Mouse (Mus musculus): ENCODE measurements around the gene Grhpr. TPM values are rescaled to one million over a fixed set of nuclear protein-coding genes. Genes with fewer than 3 reads are reported as not detected.
"Not testable (repeated sequence)": the region's sequence is repeated elsewhere in the genome, so short reads cannot be mapped to it uniquely, and the experiment has no call there.

Grhpr gene
- polyA plus RNA-seq, 1 experiment from 2014 or later = 142 TPM

- not testable (repeated sequence) for H3K4me2 ChIP-seq (ENCODE audit: low read depth, low read length); H3K27ac ChIP-seq (ENCODE audit: low read length); H3K36me3 ChIP-seq (ENCODE audit: control insufficient read depth, insufficient read depth, low read length); H3K9me3 ChIP-seq (ENCODE audit: control insufficient read depth, low read length); H3K4me1 ChIP-seq (ENCODE audit: control insufficient read depth, insufficient read depth, low read length); ATAC-seq; H3K27me3 ChIP-seq (replicated peaks; ENCODE audit: control insufficient read depth, insufficient read depth, low read length); H3K4me3 ChIP-seq (ENCODE audit: low read length); H3K9ac ChIP-seq (ENCODE audit: low read depth, low read length)
- WGBS = 90% methylated on average over 2 of the region's 2 CpGs
These were observed 35.1 kb upstream of the Grhpr start for GRCm38 (mm10) chr4:44946126-44946525.

- WGBS = 81% methylated on average over 5 of the region's 5 CpGs
- no peak overlapping the region for H3K9ac ChIP-seq (ENCODE audit: low read depth, low read length)
- H3K4me1 ChIP-seq (ENCODE audit: control insufficient read depth, insufficient read depth, low read length) = no peaks in the 10 kb centered on the region
- no peaks in the 10 kb centered on the region for H3K27me3 ChIP-seq (replicated peaks; ENCODE audit: control insufficient read depth, insufficient read depth, low read length)
- H3K27ac ChIP-seq (ENCODE audit: low read length) = no peak overlapping the region
- H3K36me3 ChIP-seq (ENCODE audit: control insufficient read depth, insufficient read depth, low read length) = no peaks in the 10 kb centered on the region
- no peak overlapping the region for H3K4me3 ChIP-seq (ENCODE audit: low read length)
- no peaks in the 10 kb centered on the region for H3K9me3 ChIP-seq (ENCODE audit: control insufficient read depth, low read length)
- H3K4me2 ChIP-seq (ENCODE audit: low read depth, low read length) = no peak overlapping the region
- ATAC-seq = no peak
These were observed 33.7 kb upstream of the Grhpr start for GRCm38 (mm10) chr4:44947464-44947863.

GRCm38 (mm10) chr4:44948314-44948713, 32.9 kb upstream of the Grhpr start:
- no peak overlapping the region for H3K4me2 ChIP-seq (ENCODE audit: low read depth, low read length)
- H3K9ac ChIP-seq (ENCODE audit: low read depth, low read length) = no peak overlapping the region
- no peak overlapping the region for H3K4me3 ChIP-seq (ENCODE audit: low read length)
- H3K36me3 ChIP-seq (ENCODE audit: control insufficient read depth, insufficient read depth, low read length) = no peaks in the 10 kb centered on the region
- ATAC-seq = no peak
- H3K27me3 ChIP-seq (replicated peaks; ENCODE audit: control insufficient read depth, insufficient read depth, low read length) = no peaks in the 10 kb centered on the region
- no peaks in the 10 kb centered on the region for H3K9me3 ChIP-seq (ENCODE audit: control insufficient read depth, low read length)
- no peak overlapping the region for H3K27ac ChIP-seq (ENCODE audit: low read length)
- WGBS = 73% methylated on average over 1 of the region's 1 CpGs
- H3K4me1 ChIP-seq (ENCODE audit: control insufficient read depth, insufficient read depth, low read length) = no peaks in the 10 kb centered on the region

GRCm38 (mm10) chr4:44953041-44953440, 28.2 kb upstream of the Grhpr start:
- 63% methylated on average over 9 of the region's 9 CpGs for WGBS
- H3K4me3 ChIP-seq (ENCODE audit: low read length) = no peak overlapping the region
- H3K4me1 ChIP-seq (ENCODE audit: control insufficient read depth, insufficient read depth, low read length) = no peaks in the 10 kb centered on the region
- no peak overlapping the region for H3K4me2 ChIP-seq (ENCODE audit: low read depth, low read length)
- H3K9ac ChIP-seq (ENCODE audit: low read depth, low read length) = no peak overlapping the region
- H3K27me3 ChIP-seq (replicated peaks; ENCODE audit: control insufficient read depth, insufficient read depth, low read length) = no peaks in the 10 kb centered on the region
- no peak for ATAC-seq
- H3K9me3 ChIP-seq (ENCODE audit: control insufficient read depth, low read length) = no peaks in the 10 kb centered on the region
- H3K27ac ChIP-seq (ENCODE audit: low read length) = no peak overlapping the region
- no peaks in the 10 kb centered on the region for H3K36me3 ChIP-seq (ENCODE audit: control insufficient read depth, insufficient read depth, low read length)

GRCm38 (mm10) chr4:44958776-44959175, 22.4 kb upstream of the Grhpr start:
- Histone ChIP-seq H3K4me3 (ENCODE audit: low read length) (no peak overlapping the region), H3K9me3 (ENCODE audit: control insufficient read depth, low read length) (no peaks in the 10 kb centered on the region), H3K27ac (ENCODE audit: low read length) (no peak overlapping the region), H3K4me2 (ENCODE audit: low read depth, low read length) (no peak overlapping the region), H3K4me1 (ENCODE audit: control insufficient read depth, insufficient read depth, low read length) (no peaks in the 10 kb centered on the region), H3K27me3 (replicated peaks; ENCODE audit: control insufficient read depth, insufficient read depth, low read length) (no peaks in the 10 kb centered on the region), H3K36me3 (ENCODE audit: control insufficient read depth, insufficient read depth, low read length) (no peaks in the 10 kb centered on the region), H3K9ac (ENCODE audit: low read depth, low read length) (no peak overlapping the region)
- no peak for ATAC-seq
- WGBS = 78% methylated on average over 9 of the region's 9 CpGs

- no peaks in the 10 kb centered on the region for H3K27me3 ChIP-seq (replicated peaks; ENCODE audit: control insufficient read depth, insufficient read depth, low read length)
- no peaks in the 10 kb centered on the region for H3K36me3 ChIP-seq (ENCODE audit: control insufficient read depth, insufficient read depth, low read length)
- no peaks in the 10 kb centered on the region for H3K4me1 ChIP-seq (ENCODE audit: control insufficient read depth, insufficient read depth, low read length)
- no peak overlapping the region for H3K27ac ChIP-seq (ENCODE audit: low read length)
- no peak overlapping the region for H3K9ac ChIP-seq (ENCODE audit: low read depth, low read length)
- H3K4me3 ChIP-seq (ENCODE audit: low read length) = no peak overlapping the region
- no peaks in the 10 kb centered on the region for H3K9me3 ChIP-seq (ENCODE audit: control insufficient read depth, low read length)
- 92% methylated on average over 13 of the region's 13 CpGs for WGBS
- no peak overlapping the region for H3K4me2 ChIP-seq (ENCODE audit: low read depth, low read length)
- ATAC-seq = no peak
These were observed 22.0 kb upstream of the Grhpr start for GRCm38 (mm10) chr4:44959220-44959619.

- no peak for ATAC-seq
These were observed 18.0 kb upstream of the Grhpr start for GRCm38 (mm10) chr4:44963156-44963555.

GRCm38 (mm10) chr4:44965175-44965574, 16.0 kb upstream of the Grhpr start:
- H3K27ac ChIP-seq (ENCODE audit: low read length) = no peak overlapping the region
- H3K27me3 ChIP-seq (replicated peaks; ENCODE audit: control insufficient read depth, insufficient read depth, low read length) = no peaks in the 10 kb centered on the region
- no peak overlapping the region for H3K4me3 ChIP-seq (ENCODE audit: low read length)
- no peak overlapping the region for H3K9ac ChIP-seq (ENCODE audit: low read depth, low read length)
- no peak for ATAC-seq
- no peaks in the 10 kb centered on the region for H3K4me1 ChIP-seq (ENCODE audit: control insufficient read depth, insufficient read depth, low read length)
- H3K9me3 ChIP-seq (ENCODE audit: control insufficient read depth, low read length) = no peaks in the 10 kb centered on the region
- WGBS = 81% methylated on average over 2 of the region's 2 CpGs
- H3K36me3 ChIP-seq (ENCODE audit: control insufficient read depth, insufficient read depth, low read length) = no peaks in the 10 kb centered on the region
- H3K4me2 ChIP-seq (ENCODE audit: low read depth, low read length) = no peak overlapping the region

More at GRCm38 (mm10) chr4:44963156-44963555, 18.0 kb upstream of the Grhpr start:
- H3K9ac ChIP-seq (ENCODE audit: low read depth, low read length) = no peak overlapping the region
- no peaks in the 10 kb centered on the region for H3K27me3 ChIP-seq (replicated peaks; ENCODE audit: control insufficient read depth, insufficient read depth, low read length)
- 55% methylated on average over 11 of the region's 11 CpGs for WGBS
- H3K4me2 ChIP-seq (ENCODE audit: low read depth, low read length) = no peak overlapping the region
- H3K27ac ChIP-seq (ENCODE audit: low read length) = no peak overlapping the region
- no peaks in the 10 kb centered on the region for H3K36me3 ChIP-seq (ENCODE audit: control insufficient read depth, insufficient read depth, low read length)
- H3K9me3 ChIP-seq (ENCODE audit: control insufficient read depth, low read length) = no peaks in the 10 kb centered on the region
- H3K4me1 ChIP-seq (ENCODE audit: control insufficient read depth, insufficient read depth, low read length) = no peaks in the 10 kb centered on the region
- H3K4me3 ChIP-seq (ENCODE audit: low read length) = no peak overlapping the region

GRCm38 (mm10) chr4:44965736-44966135, 15.5 kb upstream of the Grhpr start:
- no peak overlapping the region for H3K9ac ChIP-seq (ENCODE audit: low read depth, low read length)
- no peaks in the 10 kb centered on the region for H3K27me3 ChIP-seq (replicated peaks; ENCODE audit: control insufficient read depth, insufficient read depth, low read length)
- no peaks in the 10 kb centered on the region for H3K36me3 ChIP-seq (ENCODE audit: control insufficient read depth, insufficient read depth, low read length)
- no peak overlapping the region for H3K4me3 ChIP-seq (ENCODE audit: low read length)
- WGBS = 71% methylated on average over 3 of the region's 3 CpGs
- H3K4me1 ChIP-seq (ENCODE audit: control insufficient read depth, insufficient read depth, low read length) = no peaks in the 10 kb centered on the region
- H3K9me3 ChIP-seq (ENCODE audit: control insufficient read depth, low read length) = no peaks in the 10 kb centered on the region
- ATAC-seq = no peak
- H3K27ac ChIP-seq (ENCODE audit: low read length) = no peak overlapping the region
- no peak overlapping the region for H3K4me2 ChIP-seq (ENCODE audit: low read depth, low read length)

GRCm38 (mm10) chr4:44967402-44967801, 13.8 kb upstream of the Grhpr start:
- no peaks in the 10 kb centered on the region for H3K9me3 ChIP-seq (ENCODE audit: control insufficient read depth, low read length)
- H3K36me3 ChIP-seq (ENCODE audit: control insufficient read depth, insufficient read depth, low read length) = no peaks in the 10 kb centered on the region
- no peaks in the 10 kb centered on the region for H3K4me1 ChIP-seq (ENCODE audit: control insufficient read depth, insufficient read depth, low read length)
- no peak for ATAC-seq
- H3K9ac ChIP-seq (ENCODE audit: low read depth, low read length) = no peak overlapping the region
- H3K27me3 ChIP-seq (replicated peaks; ENCODE audit: control insufficient read depth, insufficient read depth, low read length) = no peaks in the 10 kb centered on the region
- H3K4me2 ChIP-seq (ENCODE audit: low read depth, low read length) = no peak overlapping the region
- no peak overlapping the region for H3K4me3 ChIP-seq (ENCODE audit: low read length)
- WGBS = 84% methylated on average over 8 of the region's 8 CpGs
- H3K27ac ChIP-seq (ENCODE audit: low read length) = no peak overlapping the region

All from intestine, embryonic 16.5 days (tissue).